Mouse (Mus musculus) midbrain, embryonic 15.5 days (tissue): ENCODE data around the gene Serpinb13. TPM values are rescaled to one million over a fixed set of nuclear protein-coding genes. Genes with fewer than 3 reads are reported as not detected.

Experiments used
- ATAC-seq: fragments of 200-750 bp; cut with Nextera tagmentation; replicated peaks from 2 replicates; pipeline ENCODE4 v1.8.0; 2017; ENCODE audit warnings: moderate TSS enrichment
- H3K27ac ChIP-seq: fragments of 300-500 bp; sonication (generic); 2 replicates; pipeline ENCODE4 v1.5.1; 2015; ENCODE audit warnings: mild to moderate bottlenecking, inconsistent platforms
- H3K27me3 ChIP-seq: fragments of 300-500 bp; sonication (generic); replicated peaks from 2 replicates; pipeline ENCODE4 v1.6.1; 2015; ENCODE audit warnings: inconsistent platforms
- H3K36me3 ChIP-seq: fragments of 300-500 bp; sonication (generic); replicated peaks from 2 replicates; pipeline ENCODE4 v1.6.1; 2015; ENCODE audit warnings: inconsistent platforms
- H3K4me1 ChIP-seq: fragments of 300-500 bp; sonication (generic); 2 replicates; pipeline ENCODE4 v1.6.1; 2015; ENCODE audit warnings: inconsistent platforms
- H3K4me2 ChIP-seq: fragments of 300-500 bp; sonication (generic); 2 replicates; pipeline ENCODE4 v1.6.1; 2015; ENCODE audit warnings: inconsistent platforms, mild to moderate bottlenecking, moderate library complexity
- H3K4me3 ChIP-seq: fragments of 300-500 bp; sonication (generic); 2 replicates; pipeline ENCODE4 v1.5.1; 2015; ENCODE audit warnings: mild to moderate bottlenecking, inconsistent platforms
- H3K9ac ChIP-seq: fragments of 300-500 bp; sonication (generic); 2 replicates; pipeline ENCODE4 v1.6.1; 2015; ENCODE audit warnings: mild to moderate bottlenecking, inconsistent platforms
- H3K9me3 ChIP-seq: fragments of 300-500 bp; sonication (generic); 2 replicates; pipeline ENCODE4 v1.6.1; 2016; ENCODE audit warnings: inconsistent platforms
- WGBS: fragments of 180-500 bp; shearing (Covaris S2); methylation state at CpG from one replicate; pipeline ENCODE4 v1.1.7; 2015; ENCODE audit warnings: mixed read lengths; 5-methylcytosine and 5-hydroxymethylcytosine counted together
- polyA plus RNA-seq: library from polyadenylated mRNA; unstranded; fragments of >200 nt; fragmentation: Nextera tagmentation; extraction: Ambion mirVana; gene quantifications from 2 replicates; pipeline ENCODE4 v1.2.1, GENCODE M21; 2015

Serpinb13 gene
- polyA plus RNA-seq: not detected in 2 replicates

DNA sequence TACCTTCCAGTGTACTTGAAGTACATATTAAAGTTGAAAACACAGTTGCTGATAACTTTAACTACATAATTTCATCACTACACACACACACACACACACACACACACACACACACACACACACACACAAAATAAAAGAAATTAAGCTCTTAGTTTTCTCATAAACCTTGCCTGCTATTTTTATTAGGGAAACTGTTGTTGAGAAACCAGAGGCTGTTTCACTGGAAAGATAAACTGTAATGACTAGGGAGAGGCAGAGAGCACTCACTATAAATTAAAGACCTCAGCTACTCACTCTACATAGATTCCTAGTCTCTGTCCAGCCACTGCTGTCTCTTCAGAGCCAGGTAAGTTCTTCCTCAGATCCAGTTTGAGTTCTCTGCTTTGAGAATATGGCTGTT lies at the start of gene Serpinb13:
Gene Serpinb13, plus strand, starts transcription at position 301 of the 400 bp plus-strand sequence.
- Histone ChIP-seq H3K4me1 (no peaks in the 10 kb centered on the region), H3K4me2 (no peak within 1 kb of the TSS), H3K4me3 (no peak within 1 kb of the TSS), H3K27me3 (no peaks in the 10 kb centered on the region), H3K9ac (no peak within 1 kb of the TSS), H3K36me3 (no peaks in the 10 kb centered on the region), H3K27ac (no peak within 1 kb of the TSS), H3K9me3 (no peaks in the 10 kb centered on the region)
- no peak for ATAC-seq

DNA sequence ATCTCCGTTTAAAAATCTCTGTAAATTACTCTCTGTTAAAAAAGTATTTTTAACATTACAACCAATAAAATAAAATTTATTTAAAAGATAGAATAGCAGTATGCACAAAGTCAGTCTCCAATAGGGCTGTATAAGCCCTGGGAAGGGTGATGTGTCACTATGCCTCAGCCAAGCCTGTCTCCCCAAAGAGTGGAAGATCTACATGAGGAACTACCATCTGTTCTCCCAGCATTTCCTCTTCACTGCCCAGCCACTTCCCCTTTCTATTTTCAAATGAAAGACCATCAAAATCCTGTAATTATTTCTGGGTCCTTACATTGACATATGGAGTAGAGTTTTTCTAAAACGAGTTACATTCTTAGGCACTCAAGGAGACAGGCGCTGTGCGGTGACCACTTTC lies 48.8 kb upstream of the Serpinb13 start:
- no peaks in the 10 kb centered on the region for H3K9me3 ChIP-seq
- 87% methylated on average over 4 of the region's 4 CpGs for WGBS
- H3K27ac ChIP-seq: no peak overlapping the region
- no peaks in the 10 kb centered on the region for H3K27me3 ChIP-seq
- H3K4me1 ChIP-seq: no peaks in the 10 kb centered on the region
- H3K9ac ChIP-seq: no peak overlapping the region
- ATAC-seq: no peak
- no peak overlapping the region for H3K4me2 ChIP-seq
- no peak overlapping the region for H3K4me3 ChIP-seq
- no peaks in the 10 kb centered on the region for H3K36me3 ChIP-seq

DNA sequence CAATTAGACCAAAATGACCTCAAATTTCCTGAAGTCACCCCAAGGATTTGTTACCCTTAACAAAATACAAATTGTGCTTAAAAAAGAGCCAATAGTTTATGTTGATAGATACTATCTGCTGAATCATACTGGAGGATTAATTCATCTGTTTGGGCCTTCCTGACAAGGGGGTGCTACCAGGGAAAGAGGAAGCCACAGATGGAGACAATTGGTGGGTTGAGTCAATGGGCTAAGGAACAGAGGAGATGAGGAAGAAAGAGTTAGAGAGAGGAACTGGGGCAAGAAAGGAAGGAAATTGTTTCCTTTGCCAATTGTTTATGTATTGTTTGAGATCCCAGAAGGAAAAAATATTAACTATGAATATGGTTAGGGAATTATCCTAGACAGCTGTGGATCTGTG lies 47.1 kb upstream of the Serpinb13 start:
- Histone ChIP-seq H3K9ac (no peak overlapping the region), H3K27ac (no peak overlapping the region), H3K36me3 (no peaks in the 10 kb centered on the region), H3K4me3 (no peak overlapping the region), H3K27me3 (no peaks in the 10 kb centered on the region), H3K4me2 (no peak overlapping the region), H3K4me1 (no peaks in the 10 kb centered on the region), H3K9me3 (no peaks in the 10 kb centered on the region)
- ATAC-seq: no peak

DNA sequence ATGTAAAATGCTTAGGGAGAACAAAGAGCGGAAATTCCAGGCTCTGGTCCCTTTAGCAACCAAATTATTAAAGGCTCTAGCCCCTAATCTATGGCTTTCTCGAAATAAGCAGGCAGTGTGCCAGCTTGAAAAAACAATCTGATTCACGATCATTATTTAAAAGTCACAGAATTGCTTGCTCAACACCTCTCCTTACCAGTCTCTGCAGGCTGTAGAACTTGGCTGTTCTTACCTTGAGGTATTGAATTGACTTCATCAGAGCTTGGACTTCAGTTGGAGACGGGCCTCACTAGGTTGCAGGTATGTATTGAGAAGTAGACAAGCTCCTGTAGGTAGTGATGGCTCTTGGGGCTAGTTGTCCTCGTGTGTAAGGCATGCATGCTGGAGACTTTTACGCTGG lies 46.5 kb upstream of the Serpinb13 start, which contains the start of gene Serpinb12:
Gene Serpinb12, plus strand, starts transcription at position 185 of the 400 bp plus-strand sequence.
- 85% methylated on average over 6 of the region's 6 CpGs for WGBS
- no peak for ATAC-seq
- Histone ChIP-seq H3K9me3 (no peaks in the 10 kb centered on the region), H3K4me1 (no peaks in the 10 kb centered on the region), H3K9ac (no peak within 1 kb of the TSS), H3K4me2 (no peak within 1 kb of the TSS), H3K27me3 (no peaks in the 10 kb centered on the region), H3K4me3 (no peak within 1 kb of the TSS), H3K36me3 (no peaks in the 10 kb centered on the region), H3K27ac (no peak within 1 kb of the TSS)

DNA sequence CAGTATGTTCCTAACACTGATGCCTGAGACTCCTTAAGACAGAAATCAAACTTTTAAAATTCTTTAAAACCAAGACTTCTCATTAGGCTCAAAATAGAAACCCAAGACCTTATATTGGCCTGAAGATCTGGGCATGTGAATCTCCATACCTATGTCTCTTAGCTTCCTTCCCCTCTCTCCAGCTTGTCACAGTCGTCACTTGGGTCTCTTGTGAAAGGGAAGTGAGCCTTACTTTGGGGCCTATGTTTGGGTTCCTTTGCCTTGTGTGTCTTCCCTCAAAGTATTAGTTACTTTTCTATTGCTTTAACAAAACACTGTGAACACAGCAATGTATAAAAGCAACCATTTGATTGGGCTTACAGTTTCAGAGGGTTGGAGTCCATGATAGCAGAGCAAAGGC lies 33.6 kb upstream of the Serpinb13 start:
- no peaks in the 10 kb centered on the region for H3K9me3 ChIP-seq
- no peaks in the 10 kb centered on the region for H3K4me1 ChIP-seq
- no peaks in the 10 kb centered on the region for H3K27me3 ChIP-seq
- H3K27ac ChIP-seq: no peak overlapping the region
- no peak overlapping the region for H3K9ac ChIP-seq
- no peak overlapping the region for H3K4me3 ChIP-seq
- no peak for ATAC-seq
- WGBS: 85% methylated on average over 1 of the region's 1 CpGs
- H3K4me2 ChIP-seq: no peak overlapping the region
- H3K36me3 ChIP-seq: no peaks in the 10 kb centered on the region

DNA sequence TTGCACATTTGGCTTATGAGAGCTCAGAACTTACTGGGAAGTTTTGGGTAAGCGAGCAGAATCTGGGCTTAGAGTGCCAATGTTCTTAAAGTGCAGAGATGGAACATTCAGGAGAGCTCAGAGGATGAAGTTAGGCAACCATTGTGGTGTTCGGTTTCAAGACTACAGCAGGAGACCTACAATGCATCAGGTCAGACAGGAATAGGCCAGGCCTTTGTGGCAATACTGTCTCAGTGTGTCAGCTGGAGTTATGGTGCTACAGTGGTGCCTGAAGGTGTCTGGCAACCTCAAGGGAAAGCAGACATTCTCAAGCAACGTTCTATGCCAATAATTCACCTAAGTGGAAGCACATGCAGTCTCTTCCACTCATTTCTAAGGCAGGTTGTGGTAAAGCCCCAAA lies 20.8 kb upstream of the Serpinb13 start:
- WGBS: 84% methylated on average over 3 of the region's 3 CpGs
- Histone ChIP-seq H3K9me3 (no peaks in the 10 kb centered on the region), H3K27me3 (no peaks in the 10 kb centered on the region), H3K4me2 (no peak overlapping the region), H3K36me3 (no peaks in the 10 kb centered on the region), H3K4me1 (no peaks in the 10 kb centered on the region), H3K4me3 (no peak overlapping the region), H3K27ac (no peak overlapping the region), H3K9ac (no peak overlapping the region)
- ATAC-seq: no peak

DNA sequence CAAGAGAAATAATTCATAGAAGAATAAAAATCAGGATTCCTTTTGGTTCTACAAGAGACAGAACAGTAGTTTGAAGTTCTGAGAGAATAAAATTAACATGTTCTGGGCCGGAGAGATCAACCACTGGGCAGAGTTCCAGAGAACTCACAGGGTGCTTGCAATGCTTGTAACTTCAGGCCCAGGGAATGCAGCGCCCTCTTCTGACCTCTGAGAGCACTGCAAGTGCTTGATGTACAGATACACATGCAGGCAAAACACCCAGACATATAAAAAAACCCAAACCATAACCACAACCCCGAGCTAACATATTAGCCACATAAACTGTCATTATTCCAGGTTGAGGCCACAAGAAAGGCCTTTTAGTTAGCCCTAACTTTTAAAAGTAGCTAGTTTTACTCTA lies 19.8 kb upstream of the Serpinb13 start:
- WGBS: 44% methylated on average over 3 of the region's 3 CpGs
- H3K36me3 ChIP-seq: no peaks in the 10 kb centered on the region
- H3K9ac ChIP-seq: no peak overlapping the region
- no peak overlapping the region for H3K27ac ChIP-seq
- H3K4me3 ChIP-seq: no peak overlapping the region
- ATAC-seq: no peak
- no peaks in the 10 kb centered on the region for H3K9me3 ChIP-seq
- no peaks in the 10 kb centered on the region for H3K4me1 ChIP-seq
- H3K27me3 ChIP-seq: no peaks in the 10 kb centered on the region
- no peak overlapping the region for H3K4me2 ChIP-seq

DNA sequence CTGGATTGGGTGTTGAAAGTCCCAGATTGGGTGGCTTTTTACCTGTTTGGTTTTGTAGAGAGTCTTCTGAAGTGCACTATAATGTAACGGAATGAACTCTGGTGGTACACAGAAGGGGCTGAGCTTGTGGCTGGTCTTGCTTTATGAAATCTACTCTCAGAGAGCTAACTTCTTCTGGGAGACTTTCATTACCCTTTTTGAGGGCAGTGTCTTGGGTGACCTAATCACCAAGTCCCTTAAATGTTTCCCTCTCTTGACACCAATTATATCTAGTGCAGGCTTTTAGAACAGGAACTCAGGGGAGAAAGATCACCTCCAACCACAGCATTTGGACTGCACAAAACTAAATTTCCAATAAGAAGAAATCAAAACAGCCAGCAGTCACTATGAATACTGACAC lies 2.3 kb downstream of the Serpinb13 start:
- Histone ChIP-seq H3K27ac (no peak overlapping the region), H3K27me3 (no peaks in the 10 kb centered on the region), H3K4me2 (no peak overlapping the region), H3K9me3 (no peaks in the 10 kb centered on the region), H3K4me1 (no peaks in the 10 kb centered on the region), H3K4me3 (no peak overlapping the region), H3K36me3 (no peaks in the 10 kb centered on the region), H3K9ac (no peak overlapping the region)
- ATAC-seq: no peak
- WGBS: 95% methylated on average over 1 of the region's 1 CpGs

DNA sequence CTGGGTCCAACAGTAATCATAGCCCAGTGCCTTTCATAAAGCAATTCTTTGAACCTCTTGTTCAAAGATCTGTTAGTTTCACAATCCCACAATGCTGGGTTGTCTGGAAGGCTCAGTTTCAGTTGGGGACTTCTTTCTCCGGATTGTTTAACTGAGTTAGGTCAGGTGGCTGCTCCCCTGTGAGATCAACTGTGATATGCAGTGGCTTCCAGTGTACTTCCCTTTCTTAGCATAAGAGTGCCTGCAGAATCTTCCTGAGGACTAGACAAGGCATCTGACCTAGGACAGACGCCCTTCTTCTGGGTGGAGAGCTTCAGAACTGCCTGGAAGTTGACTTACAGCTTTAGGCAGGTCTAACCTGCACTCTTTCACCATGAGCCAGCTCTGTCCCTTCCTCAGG lies 3.1 kb downstream of the Serpinb13 start:
- WGBS: 71% methylated on average over 2 of the region's 2 CpGs
- Histone ChIP-seq H3K4me2 (no peak overlapping the region), H3K9ac (no peak overlapping the region), H3K27ac (no peak overlapping the region), H3K4me3 (no peak overlapping the region), H3K9me3 (no peaks in the 10 kb centered on the region), H3K27me3 (no peaks in the 10 kb centered on the region), H3K4me1 (no peaks in the 10 kb centered on the region), H3K36me3 (no peaks in the 10 kb centered on the region)
- no peak for ATAC-seq

DNA sequence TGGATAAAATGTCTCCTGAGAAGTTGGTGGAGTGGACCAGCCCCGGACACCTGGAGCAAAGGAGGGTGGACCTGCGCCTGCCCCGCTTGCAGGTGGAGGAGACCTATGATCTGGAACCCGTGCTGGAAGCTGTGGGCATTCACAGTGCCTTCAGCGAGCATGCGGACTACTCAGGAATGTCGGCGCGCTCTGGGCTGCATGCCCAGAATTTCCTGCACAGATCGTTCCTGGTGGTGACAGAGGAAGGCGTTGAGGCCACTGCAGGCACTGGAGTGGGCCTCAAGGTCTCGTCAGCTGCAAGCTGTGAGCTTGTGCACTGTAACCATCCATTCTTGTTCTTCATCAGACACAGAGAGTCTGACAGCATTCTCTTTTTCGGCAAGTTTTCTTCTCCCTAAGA lies 19.6 kb downstream of the Serpinb13 start:
- WGBS: 71% methylated on average over 13 of the region's 13 CpGs
- ATAC-seq: no peak; the same call in 1 of the 2 replicates
- H3K9me3 ChIP-seq: no peaks in the 10 kb centered on the region

DNA sequence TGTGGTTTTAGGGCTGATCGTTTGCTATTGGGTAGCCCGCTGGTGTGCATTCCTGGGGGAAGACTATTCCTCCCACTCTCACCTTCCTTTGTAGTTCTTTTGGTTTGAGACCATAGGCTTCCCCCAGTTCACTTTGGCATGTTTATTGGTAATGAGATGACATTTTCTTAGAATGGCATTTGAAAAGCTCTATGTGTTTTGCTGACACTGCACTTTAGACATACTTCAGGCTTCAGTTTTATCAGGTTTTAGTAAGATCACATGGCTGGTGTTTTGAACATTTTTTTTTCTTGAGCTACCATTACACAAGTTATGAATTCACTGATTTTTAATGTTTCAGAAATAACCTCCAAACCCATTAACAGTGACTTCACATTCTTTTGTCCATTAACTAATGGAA lies 21.0 kb downstream of the Serpinb13 start:
- H3K4me1 ChIP-seq: no peaks in the 10 kb centered on the region
- no peak overlapping the region for H3K4me3 ChIP-seq
- no peak overlapping the region for H3K9ac ChIP-seq
- H3K36me3 ChIP-seq: no peaks in the 10 kb centered on the region
- no peak for ATAC-seq
- no peaks in the 10 kb centered on the region for H3K27me3 ChIP-seq
- H3K4me2 ChIP-seq: no peak overlapping the region
- no peak overlapping the region for H3K27ac ChIP-seq
- no peaks in the 10 kb centered on the region for H3K9me3 ChIP-seq
- 78% methylated on average over 2 of the region's 2 CpGs for WGBS

More for the DNA sequence above, 19.6 kb downstream of the Serpinb13 start:
- no peaks in the 10 kb centered on the region for H3K4me1 ChIP-seq
- no peak overlapping the region for H3K27ac ChIP-seq
- H3K9ac ChIP-seq: no peak overlapping the region
- H3K27me3 ChIP-seq: no peaks in the 10 kb centered on the region
- H3K4me2 ChIP-seq: no peak overlapping the region
- H3K4me3 ChIP-seq: no peak overlapping the region
- no peaks in the 10 kb centered on the region for H3K36me3 ChIP-seq

DNA sequence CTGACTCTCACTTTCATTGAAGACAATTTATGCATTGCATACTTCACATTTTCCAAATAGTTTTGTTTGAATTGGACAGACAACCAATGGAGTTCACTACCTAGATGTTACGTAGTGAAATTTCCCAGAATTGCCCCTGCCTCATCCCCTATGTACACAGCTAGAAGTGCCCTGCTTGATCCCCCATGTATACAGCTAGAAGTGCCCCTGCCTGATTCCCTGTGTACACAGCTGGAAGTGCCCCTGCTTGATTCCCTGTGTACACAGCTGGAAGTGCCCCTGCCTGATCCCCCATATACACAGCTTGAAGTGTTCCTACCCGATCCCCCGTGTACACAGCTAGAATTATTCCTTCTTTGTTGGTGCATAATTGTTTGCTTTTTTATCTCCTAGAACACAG lies 25.5 kb downstream of the Serpinb13 start:
- no peaks in the 10 kb centered on the region for H3K4me1 ChIP-seq
- H3K4me2 ChIP-seq: no peak overlapping the region
- H3K9me3 ChIP-seq: no peaks in the 10 kb centered on the region
- H3K9ac ChIP-seq: no peak overlapping the region
- H3K27ac ChIP-seq: no peak overlapping the region
- no peak for ATAC-seq
- H3K27me3 ChIP-seq: no peaks in the 10 kb centered on the region
- no peak overlapping the region for H3K4me3 ChIP-seq
- H3K36me3 ChIP-seq: no peaks in the 10 kb centered on the region
- 66% methylated on average over 3 of the region's 3 CpGs for WGBS

DNA sequence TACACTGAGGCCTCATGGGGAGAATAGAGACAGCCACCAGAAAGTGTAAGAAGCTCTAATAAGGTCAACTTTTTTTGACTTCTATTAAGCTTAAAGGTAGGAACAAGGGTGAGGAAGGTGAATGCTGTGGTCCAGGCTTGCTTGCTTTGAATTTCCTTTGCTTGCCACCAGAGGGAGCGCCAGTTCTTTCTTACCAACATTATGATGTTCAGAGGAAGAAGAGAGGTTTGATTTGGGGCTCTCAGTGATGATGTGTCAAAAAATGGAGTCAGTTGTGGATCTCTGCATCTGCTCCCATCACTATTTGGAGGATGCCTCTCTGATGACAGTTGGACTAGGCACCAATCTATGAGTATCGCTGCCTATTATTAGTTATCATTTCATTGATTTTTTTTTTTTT lies 33.7 kb downstream of the Serpinb13 start:
- no peaks in the 10 kb centered on the region for H3K9me3 ChIP-seq
- ATAC-seq: peak; percentile 39; the same call in 1 of the 2 replicates
- no peaks in the 10 kb centered on the region for H3K4me1 ChIP-seq
- no peak overlapping the region for H3K27ac ChIP-seq
- no peaks in the 10 kb centered on the region for H3K27me3 ChIP-seq
- H3K4me3 ChIP-seq: no peak overlapping the region
- no peak overlapping the region for H3K9ac ChIP-seq
- no peak overlapping the region for H3K4me2 ChIP-seq
- 42% methylated on average over 2 of the region's 2 CpGs for WGBS
- H3K36me3 ChIP-seq: no peaks in the 10 kb centered on the region

DNA sequence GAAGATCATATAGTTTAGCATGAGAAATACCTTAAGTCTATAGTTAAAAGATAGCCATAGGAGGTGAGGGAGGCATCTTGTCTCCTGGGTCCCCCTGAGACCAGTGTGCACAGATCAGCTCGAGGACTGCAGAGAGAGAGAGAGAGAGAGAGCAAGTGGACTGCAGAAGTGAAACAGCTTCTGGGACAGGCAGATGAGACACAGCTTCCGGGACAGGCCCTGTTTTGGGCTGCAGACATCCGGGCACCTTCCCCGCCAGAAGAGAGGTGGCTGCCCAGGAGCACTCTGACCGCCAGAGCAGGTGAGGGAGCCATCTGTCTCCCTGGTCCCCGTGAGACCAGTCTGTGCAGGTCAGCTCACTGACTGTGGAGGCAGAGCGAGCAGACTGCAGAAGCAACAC lies 34.4 kb downstream of the Serpinb13 start:
- Histone ChIP-seq H3K9ac (no peak overlapping the region), H3K27ac (no peak overlapping the region), H3K4me2 (no peak overlapping the region), H3K36me3 (no peaks in the 10 kb centered on the region), H3K27me3 (no peaks in the 10 kb centered on the region), H3K4me3 (no peak overlapping the region), H3K4me1 (no peaks in the 10 kb centered on the region), H3K9me3 (no peaks in the 10 kb centered on the region)
- ATAC-seq: no peak
- 91% methylated on average over 7 of the region's 7 CpGs for WGBS
